Mouse (Mus musculus): Measurements from ENCODE around the gene Spata32. TPM values are rescaled to one million over a fixed set of nuclear protein-coding genes. Genes with fewer than 3 reads are reported as not detected.

The Spata32 gene
- polyA plus RNA-seq, 1 experiment = 0.68 TPM

GRCm38 (mm10) chr11:103180426-103180825 is 37.8 kb downstream of the Spata32 start:
- no peak for DNase-seq (ENCODE audit: low read depth)
- no peak for TF ChIP-seq POLR2A (IDR thresholded peaks at IDR 0.05; ENCODE audit: borderline replicate concordance, extremely low read depth, insufficient read depth, insufficient read length, poor library complexity, severe bottlenecking)
- TF ChIP-seq CTCF (IDR thresholded peaks at IDR 0.05; ENCODE audit: borderline replicate concordance, extremely low read depth, insufficient read depth, insufficient read length) = no peak

DNA sequence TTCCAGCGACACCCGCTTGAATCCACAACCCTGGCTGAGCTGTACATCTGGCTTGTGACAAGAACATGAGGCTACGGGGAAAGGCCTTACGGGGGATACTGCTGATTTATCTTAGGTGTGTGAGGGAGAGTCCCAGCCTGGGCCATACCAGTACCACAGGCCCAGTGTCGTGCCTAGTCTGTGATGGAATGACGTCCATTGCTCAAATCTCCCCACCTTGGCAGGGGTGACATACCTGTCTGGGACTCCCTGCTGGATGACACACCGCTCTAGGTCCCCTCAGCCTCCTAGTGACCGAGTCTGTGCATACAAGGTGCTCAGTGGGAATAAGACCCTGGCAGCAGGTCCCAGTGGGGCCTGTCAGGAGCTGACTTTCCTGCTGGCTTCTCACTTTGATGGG is 39.5 kb downstream of the Spata32 start:
- TF ChIP-seq POLR2A (IDR thresholded peaks at IDR 0.05; ENCODE audit: borderline replicate concordance, extremely low read depth, insufficient read depth, insufficient read length, poor library complexity, severe bottlenecking) (no peak), CTCF (IDR thresholded peaks at IDR 0.05; ENCODE audit: borderline replicate concordance, extremely low read depth, insufficient read depth, insufficient read length) (no peak)
- DNase-seq (ENCODE audit: low read depth) = no peak

DNA sequence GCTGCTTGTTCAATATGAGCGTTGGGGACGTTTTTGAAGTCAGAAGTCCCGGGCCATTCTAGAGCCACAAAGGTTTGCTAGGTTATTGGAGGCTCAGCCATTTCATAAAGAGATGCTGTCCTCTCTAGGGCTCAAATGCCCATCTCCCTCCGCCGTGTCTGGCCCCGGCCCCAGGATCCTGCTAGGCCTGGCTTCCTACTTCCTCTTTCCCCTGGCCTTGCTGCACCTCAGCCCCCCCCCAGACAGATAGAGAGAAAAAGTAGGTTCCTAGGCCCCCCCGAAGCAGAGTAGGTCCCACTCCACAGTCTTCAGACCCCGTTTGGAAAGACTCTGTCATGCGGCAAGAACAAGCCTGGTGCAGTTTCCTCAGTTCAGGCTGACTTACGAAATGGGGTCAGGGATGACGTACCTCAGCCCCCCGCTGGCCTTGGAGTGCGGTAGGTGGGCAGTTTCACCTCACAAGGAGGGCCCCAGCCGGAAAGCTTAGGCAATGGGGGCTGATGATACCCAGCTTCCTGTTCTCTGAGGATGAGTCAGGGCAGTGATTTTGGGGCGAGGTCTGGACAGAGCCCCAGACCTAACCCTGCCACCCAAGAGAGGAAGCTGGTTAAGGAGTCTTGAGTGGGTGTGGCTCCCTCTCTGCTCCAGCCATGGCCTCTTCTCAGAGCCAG is 40.3 kb downstream of the Spata32 start:
- no peak for DNase-seq (ENCODE audit: low read depth)
- TF ChIP-seq CTCF (IDR thresholded peaks at IDR 0.05; ENCODE audit: borderline replicate concordance, extremely low read depth, insufficient read depth, insufficient read length) = no peak
- no peak for TF ChIP-seq POLR2A (IDR thresholded peaks at IDR 0.05; ENCODE audit: borderline replicate concordance, extremely low read depth, insufficient read depth, insufficient read length, poor library complexity, severe bottlenecking)

DNA sequence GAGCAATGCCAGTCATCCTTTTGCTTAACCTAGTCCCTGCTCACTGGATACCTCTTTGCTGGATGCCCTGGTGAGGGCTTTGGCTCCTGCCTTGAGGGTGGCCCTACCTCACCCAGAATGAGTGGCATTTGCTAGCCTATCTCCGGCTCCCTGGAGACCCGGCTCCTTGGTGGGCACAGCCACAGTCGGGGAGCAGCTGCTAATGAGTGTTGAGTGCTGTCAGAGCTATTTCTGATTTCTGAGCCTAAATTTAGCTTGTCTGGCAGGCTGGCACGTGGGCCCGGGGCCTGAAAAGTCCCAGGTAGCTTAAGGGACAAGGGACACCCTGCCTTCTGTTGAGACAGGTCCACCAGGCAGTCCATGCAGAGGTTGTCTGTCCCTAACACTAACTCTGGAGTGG is 41.0 kb downstream of the Spata32 start:
- TF ChIP-seq POLR2A (IDR thresholded peaks at IDR 0.05; ENCODE audit: borderline replicate concordance, extremely low read depth, insufficient read depth, insufficient read length, poor library complexity, severe bottlenecking) (no peak), CTCF (IDR thresholded peaks at IDR 0.05; ENCODE audit: borderline replicate concordance, extremely low read depth, insufficient read depth, insufficient read length) (no peak)
- DNase-seq (ENCODE audit: low read depth) = no peak

- TF ChIP-seq CTCF (IDR thresholded peaks at IDR 0.05; ENCODE audit: borderline replicate concordance, extremely low read depth, insufficient read depth, insufficient read length) (no peak), POLR2A (IDR thresholded peaks at IDR 0.05; ENCODE audit: borderline replicate concordance, extremely low read depth, insufficient read depth, insufficient read length, poor library complexity, severe bottlenecking) (no peak)
Observed at GRCm38 (mm10) chr11:103176510-103176909, 41.7 kb downstream of the Spata32 start.

DNA sequence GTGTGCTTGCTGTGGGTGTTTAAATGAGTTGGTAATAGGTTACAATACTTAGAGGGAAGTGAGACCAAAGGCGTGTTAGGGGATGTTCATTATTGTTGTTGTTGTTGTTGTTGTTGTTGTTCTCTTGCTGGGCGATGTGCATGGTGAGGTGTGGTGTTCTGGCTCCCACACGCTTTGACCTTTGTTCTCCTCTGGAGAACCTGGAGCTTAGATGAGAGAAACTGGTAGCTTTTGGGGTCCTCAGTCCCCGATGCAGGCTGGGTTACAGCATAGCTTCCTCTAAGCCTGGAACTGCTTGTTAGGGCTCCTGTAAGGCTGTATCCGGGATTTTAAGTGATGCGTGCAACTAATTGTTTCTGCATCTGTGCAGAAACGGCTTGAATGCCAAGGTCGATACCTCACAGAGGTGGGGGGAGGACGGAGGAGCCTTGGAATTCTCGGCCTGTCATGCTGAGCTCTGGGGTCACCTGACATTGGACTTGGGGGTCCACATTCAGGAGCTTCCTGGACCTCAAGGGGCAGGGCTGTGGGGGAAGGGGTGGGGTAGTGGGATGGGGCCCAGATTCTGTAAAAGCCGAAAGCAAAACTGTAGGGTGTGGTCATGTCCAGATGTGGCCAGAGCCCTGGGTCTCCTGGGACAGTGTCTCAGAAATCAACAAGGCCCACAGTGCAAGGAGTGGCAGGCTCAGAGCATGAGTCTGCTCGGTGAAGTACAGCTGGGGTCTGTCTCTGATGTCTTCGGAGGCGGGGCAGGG is 42.4 kb downstream of the Spata32 start:
- no peak for DNase-seq (ENCODE audit: low read depth)
- TF ChIP-seq POLR2A (IDR thresholded peaks at IDR 0.05; ENCODE audit: borderline replicate concordance, extremely low read depth, insufficient read depth, insufficient read length, poor library complexity, severe bottlenecking) (no peak), CTCF (IDR thresholded peaks at IDR 0.05; ENCODE audit: borderline replicate concordance, extremely low read depth, insufficient read depth, insufficient read length) (no peak)

More at GRCm38 (mm10) chr11:103176510-103176909, 41.7 kb downstream of the Spata32 start:
- DNase-seq (ENCODE audit: low read depth) = no peak

GRCm38 (mm10) chr11:103174891-103175391 is 43.3 kb downstream of the Spata32 start:
- no peak for TF ChIP-seq CTCF (IDR thresholded peaks at IDR 0.05; ENCODE audit: borderline replicate concordance, extremely low read depth, insufficient read depth, insufficient read length)
- TF ChIP-seq POLR2A (IDR thresholded peaks at IDR 0.05; ENCODE audit: borderline replicate concordance, extremely low read depth, insufficient read depth, insufficient read length, poor library complexity, severe bottlenecking) = no peak
- no peak for DNase-seq (ENCODE audit: low read depth)

DNA sequence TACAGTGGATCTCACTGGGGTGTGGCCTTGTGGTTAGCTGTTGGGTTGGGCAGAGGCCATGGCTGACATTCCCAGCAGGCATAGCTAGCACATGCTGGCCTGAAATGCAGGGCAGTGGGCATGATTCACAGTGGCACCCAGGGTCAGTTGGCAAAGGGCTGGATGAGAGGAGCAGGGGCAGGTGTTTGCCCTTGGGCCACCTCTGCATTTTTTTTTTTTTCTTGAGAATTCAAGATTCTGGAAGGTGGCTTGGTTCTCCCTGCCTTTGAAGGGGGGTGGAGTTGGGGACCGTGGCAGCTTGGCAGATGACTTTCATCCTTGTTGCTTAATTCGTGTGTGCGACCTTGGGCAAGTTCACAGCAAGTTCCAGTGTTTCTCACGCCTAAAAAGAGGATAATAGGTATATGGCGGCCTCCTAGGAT is 43.8 kb downstream of the Spata32 start:
- TF ChIP-seq CTCF (IDR thresholded peaks at IDR 0.05; ENCODE audit: borderline replicate concordance, extremely low read depth, insufficient read depth, insufficient read length) = no peak
- no peak for TF ChIP-seq POLR2A (IDR thresholded peaks at IDR 0.05; ENCODE audit: borderline replicate concordance, extremely low read depth, insufficient read depth, insufficient read length, poor library complexity, severe bottlenecking)
- no peak for DNase-seq (ENCODE audit: low read depth)

GRCm38 (mm10) chr11:103173771-103174344 is 44.4 kb downstream of the Spata32 start:
- DNase-seq (ENCODE audit: low read depth) = no peak
- TF ChIP-seq POLR2A (IDR thresholded peaks at IDR 0.05; ENCODE audit: borderline replicate concordance, extremely low read depth, insufficient read depth, insufficient read length, poor library complexity, severe bottlenecking) (no peak), CTCF (IDR thresholded peaks at IDR 0.05; ENCODE audit: borderline replicate concordance, extremely low read depth, insufficient read depth, insufficient read length) (no peak)

DNA sequence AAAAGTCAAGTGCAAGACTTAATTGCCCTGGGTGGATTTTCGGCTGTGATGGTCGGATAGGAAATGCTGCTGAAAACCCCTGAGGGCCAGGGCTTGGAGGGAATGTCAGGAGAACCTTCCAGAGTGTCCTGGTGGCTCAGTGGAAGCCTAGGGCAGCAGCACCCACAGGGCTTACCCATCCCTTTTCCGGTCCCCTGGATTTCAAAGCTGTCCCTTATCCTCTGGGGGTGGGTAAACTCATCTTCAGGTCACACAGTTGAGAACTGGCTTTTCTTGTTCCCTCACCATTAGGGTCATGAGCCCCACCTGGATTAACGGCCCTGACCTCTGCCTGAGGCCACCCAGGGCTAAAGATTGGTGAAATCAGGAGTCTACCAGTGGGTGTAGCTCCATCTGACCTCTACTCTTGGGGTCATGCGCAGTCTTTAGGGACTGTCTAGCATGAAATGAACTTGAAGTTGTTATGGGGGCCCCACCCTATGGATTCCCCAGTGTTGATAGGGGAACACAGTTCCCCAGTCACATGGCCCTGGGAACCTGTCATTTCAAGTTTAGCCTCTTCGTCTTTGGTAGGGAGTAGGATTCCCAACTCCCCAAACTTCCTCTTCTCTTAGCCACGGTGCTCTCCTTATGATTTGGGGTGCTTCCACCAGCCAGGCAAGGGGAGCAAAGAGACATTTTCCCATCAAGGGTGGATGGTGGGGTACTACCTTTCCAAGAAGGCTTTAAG is 45.0 kb downstream of the Spata32 start:
- TF ChIP-seq POLR2A (IDR thresholded peaks at IDR 0.05; ENCODE audit: borderline replicate concordance, extremely low read depth, insufficient read depth, insufficient read length, poor library complexity, severe bottlenecking) (no peak), CTCF (IDR thresholded peaks at IDR 0.05; ENCODE audit: borderline replicate concordance, extremely low read depth, insufficient read depth, insufficient read length) (no peak)

More for the DNA sequence above, 45.0 kb downstream of the Spata32 start:
- DNase-seq (ENCODE audit: low read depth) = no peak
